Mouse (Mus musculus): ENCODE results near the gene Atp6v1fnb.

Atp6v1fnb gene

GRCm38 (mm10) chr6:29467583-29468354 is 3.5 kb upstream of the Atp6v1fnb start, which contains the start of gene Atp6v1f:
Gene Atp6v1f (plus strand): TSS chr6:29467718.
- peak; percentile 90 for DNase-seq (ENCODE audit: low spot score)

- no peak for DNase-seq (ENCODE audit: low spot score)
Measured at GRCm38 (mm10) chr6:29468851-29469250, 2.4 kb upstream of the Atp6v1fnb start.

GRCm38 (mm10) chr6:29473941-29474691 is 2.9 kb downstream of the Atp6v1fnb start:
- DNase-seq (ENCODE audit: low spot score) = peak; percentile 55

GRCm38 (mm10) chr6:29474736-29475135 is 3.5 kb downstream of the Atp6v1fnb start:
- no peak for DNase-seq (ENCODE audit: low spot score)

- DNase-seq (ENCODE audit: low spot score) = no peak
Measured at GRCm38 (mm10) chr6:29482691-29483090, 11.5 kb downstream of the Atp6v1fnb start.

- peak; percentile 71 for DNase-seq (ENCODE audit: low spot score)
Measured at GRCm38 (mm10) chr6:29484716-29485559, 13.7 kb downstream of the Atp6v1fnb start.

- no peak for DNase-seq (ENCODE audit: low spot score)
Measured at GRCm38 (mm10) chr6:29485951-29486350, 14.7 kb downstream of the Atp6v1fnb start.

GRCm38 (mm10) chr6:29494101-29494500 is 22.9 kb downstream of the Atp6v1fnb start:
- no peak for DNase-seq (ENCODE audit: low spot score)

GRCm38 (mm10) chr6:29496270-29496669 is 25.0 kb downstream of the Atp6v1fnb start:
- DNase-seq (ENCODE audit: low spot score) = no peak

- DNase-seq (ENCODE audit: low spot score) = no peak
Measured at GRCm38 (mm10) chr6:29497791-29498190, 26.6 kb downstream of the Atp6v1fnb start.

GRCm38 (mm10) chr6:29500177-29500576 is 28.9 kb downstream of the Atp6v1fnb start:
- no peak for DNase-seq (ENCODE audit: low spot score)

GRCm38 (mm10) chr6:29500810-29501209 is 29.6 kb downstream of the Atp6v1fnb start:
- no peak for DNase-seq (ENCODE audit: low spot score)

GRCm38 (mm10) chr6:29501599-29501998 is 30.4 kb downstream of the Atp6v1fnb start:
- no peak for DNase-seq (ENCODE audit: low spot score)

- no peak for DNase-seq (ENCODE audit: low spot score)
Measured at GRCm38 (mm10) chr6:29505493-29505892, 34.3 kb downstream of the Atp6v1fnb start.

- no peak for DNase-seq (ENCODE audit: low spot score)
Measured at GRCm38 (mm10) chr6:29506834-29507233, 35.6 kb downstream of the Atp6v1fnb start.

- no peak for DNase-seq (ENCODE audit: low spot score)
Measured at GRCm38 (mm10) chr6:29507447-29508309, 36.4 kb downstream of the Atp6v1fnb start, which contains the start of gene Kcp. Gene Kcp (minus strand): TSS chr6:29507952.

GRCm38 (mm10) chr6:29509086-29509485 is 37.8 kb downstream of the Atp6v1fnb start:
- no peak for DNase-seq (ENCODE audit: low spot score)

GRCm38 (mm10) chr6:29513284-29513683 is 42.0 kb downstream of the Atp6v1fnb start:
- no peak for DNase-seq (ENCODE audit: low spot score)

GRCm38 (mm10) chr6:29517139-29517538 is 45.9 kb downstream of the Atp6v1fnb start:
- DNase-seq (ENCODE audit: low spot score) = peak; percentile 80

- no peak for DNase-seq (ENCODE audit: low spot score)
Measured at GRCm38 (mm10) chr6:29522626-29523300, 51.5 kb downstream of the Atp6v1fnb start.
